Mouse (Mus musculus): Measurements from ENCODE around the gene Fry. TPM values are rescaled to one million over a fixed set of nuclear protein-coding genes. Genes with fewer than 3 reads are reported as not detected.

Fry gene
- polyA plus RNA-seq, 1 experiment from 2014 or later = 4.3 TPM

DNA sequence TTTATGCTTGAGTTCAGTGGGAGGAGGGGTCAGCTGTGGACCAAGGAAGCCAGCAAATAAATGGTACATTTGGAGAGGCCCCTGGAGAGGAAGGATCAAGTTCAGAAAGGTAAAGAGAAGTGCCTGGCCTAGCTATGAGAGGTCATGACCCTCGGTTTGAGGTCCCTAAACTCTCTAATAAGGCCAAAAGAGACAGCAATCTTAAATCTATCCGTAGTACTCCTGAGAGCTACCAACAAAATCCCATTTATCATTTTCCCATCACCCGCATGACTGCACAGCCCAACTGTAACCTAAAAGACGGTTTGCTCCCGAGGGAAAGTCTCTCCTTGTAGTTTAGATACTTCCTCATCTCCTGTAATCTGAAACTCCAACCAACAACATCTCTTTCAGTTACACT is 264.0 kb downstream of the Fry start:
- H3K27me3 ChIP-seq (ENCODE audit: poor library complexity, severe bottlenecking) = no peaks in the 10 kb centered on the region
- H3K4me3 ChIP-seq = no peak overlapping the region
- 75% methylated on average over 5 of the region's 5 CpGs for WGBS
- no peaks in the 10 kb centered on the region for H3K9me3 ChIP-seq
- DNase-seq (ENCODE audit: extremely low spot score, low spot score) = no peak
- H3K36me3 ChIP-seq (replicated peaks) = no peaks in the 10 kb centered on the region
- H3K4me1 ChIP-seq = 0 out of 2 replicates have a peak, but pooled peaks cover 4% of the 10 kb centered on the region
- no peak overlapping the region for H3K27ac ChIP-seq

DNA sequence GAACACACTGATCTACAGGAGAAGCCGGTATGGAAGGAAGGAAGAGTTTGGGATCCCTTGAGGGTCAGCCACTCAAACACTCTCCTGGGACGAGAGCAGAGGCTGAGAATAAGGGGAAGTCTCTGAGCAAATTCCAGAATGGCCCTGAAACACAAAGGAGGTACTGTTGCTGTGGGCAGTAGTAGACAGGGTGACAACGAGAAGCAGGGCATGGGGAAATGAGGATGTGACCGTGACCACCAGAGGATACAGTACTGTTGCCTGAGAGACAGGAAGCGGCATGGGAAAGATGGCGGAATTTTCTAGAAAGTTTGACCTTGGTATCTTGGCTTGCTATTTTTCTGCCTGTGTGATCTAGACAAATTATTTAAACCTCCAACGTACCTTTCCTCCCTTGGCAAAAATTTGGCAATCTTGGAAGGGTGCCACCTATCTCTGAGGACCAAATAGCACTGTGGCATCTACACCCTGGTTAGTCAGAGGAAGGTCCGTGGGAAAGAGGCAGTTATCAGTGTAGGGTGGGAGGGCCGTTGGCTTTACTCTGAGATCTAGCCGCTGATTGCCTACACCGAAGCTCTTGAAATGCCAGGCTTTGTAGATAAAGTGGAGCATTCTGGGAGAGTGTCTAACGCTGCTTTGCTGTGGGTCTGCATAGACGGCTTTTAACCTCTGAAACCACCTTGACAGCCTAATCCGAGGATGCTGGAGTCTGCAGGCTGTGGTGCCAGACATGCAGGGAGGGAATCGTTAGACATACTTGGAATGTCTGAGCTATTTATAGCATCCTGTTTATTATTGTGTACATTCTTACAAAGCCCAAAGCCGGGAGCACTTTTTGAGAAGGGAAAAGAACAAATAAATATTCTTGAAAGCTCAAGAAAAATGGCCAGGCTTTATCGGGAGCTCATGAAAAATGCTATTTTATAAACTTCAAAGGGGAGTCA is 266.1 kb downstream of the Fry start:
- Histone ChIP-seq H3K4me1 (0 out of 2 replicates have a peak, but pooled peaks cover 4% of the 10 kb centered on the region), H3K36me3 (replicated peaks) (no peaks in the 10 kb centered on the region), H3K4me3 (no peak overlapping the region), H3K27me3 (ENCODE audit: poor library complexity, severe bottlenecking) (no peaks in the 10 kb centered on the region), H3K27ac (no peak overlapping the region), H3K9me3 (no peaks in the 10 kb centered on the region)
- no peak for DNase-seq (ENCODE audit: extremely low spot score, low spot score)
- 78% methylated on average over 17 of the region's 17 CpGs for WGBS

DNA sequence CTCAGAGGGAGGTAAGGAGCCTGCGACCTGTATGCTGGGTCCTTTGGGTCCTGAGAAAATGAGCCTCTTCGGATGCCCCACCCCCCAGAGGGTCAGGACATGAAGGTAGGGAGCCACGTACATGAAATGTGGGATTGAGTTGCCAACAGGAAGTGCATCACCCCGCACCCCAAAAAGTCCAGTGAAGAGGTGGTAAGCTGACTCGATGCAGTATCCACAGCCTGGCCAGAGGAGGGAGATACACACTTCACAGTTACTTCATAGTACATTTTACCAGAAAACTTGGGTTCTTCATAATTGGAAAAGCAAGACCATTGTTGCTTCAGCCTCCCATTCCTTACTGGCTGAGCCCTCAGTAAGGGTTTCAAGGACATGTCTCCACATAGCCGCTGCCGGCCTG is 266.8 kb downstream of the Fry start:
- no peaks in the 10 kb centered on the region for H3K9me3 ChIP-seq
- 0 out of 2 replicates have a peak, but pooled peaks cover 4% of the 10 kb centered on the region for H3K4me1 ChIP-seq
- no peaks in the 10 kb centered on the region for H3K36me3 ChIP-seq (replicated peaks)
- no peak overlapping the region for H3K27ac ChIP-seq
- no peaks in the 10 kb centered on the region for H3K27me3 ChIP-seq (ENCODE audit: poor library complexity, severe bottlenecking)
- 84% methylated on average over 7 of the region's 7 CpGs for WGBS
- no peak for DNase-seq (ENCODE audit: extremely low spot score, low spot score)
- no peak overlapping the region for H3K4me3 ChIP-seq

DNA sequence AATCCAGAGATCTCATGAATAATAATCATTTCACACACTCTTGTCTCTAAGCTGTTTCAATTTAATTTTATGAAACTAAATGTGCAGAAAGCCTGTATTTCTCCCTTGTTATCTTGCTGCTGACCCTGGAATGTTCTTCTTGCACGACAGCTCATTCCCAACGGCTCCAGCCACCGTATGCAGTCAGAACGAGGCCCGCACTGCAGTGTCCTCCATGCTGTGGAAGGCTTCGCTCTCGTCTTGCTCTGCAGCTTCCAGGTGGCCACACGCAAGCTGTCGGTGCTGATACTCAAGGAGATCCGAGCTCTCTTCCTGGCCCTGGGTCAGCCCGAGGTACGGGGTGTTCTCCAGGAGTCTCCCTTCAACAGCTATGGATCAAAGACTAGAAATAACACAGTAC is 270.2 kb downstream of the Fry start:
- H3K36me3 ChIP-seq (replicated peaks) = no peaks in the 10 kb centered on the region
- H3K4me3 ChIP-seq = no peak overlapping the region
- no peaks in the 10 kb centered on the region for H3K27me3 ChIP-seq (ENCODE audit: poor library complexity, severe bottlenecking)
- DNase-seq (ENCODE audit: extremely low spot score, low spot score) = no peak
- 0 out of 2 replicates have a peak, but pooled peaks cover 4% of the 10 kb centered on the region for H3K4me1 ChIP-seq
- H3K27ac ChIP-seq = no peak overlapping the region
- peaks cover under 1% of the 10 kb centered on the region; the same call in 1 of the 2 replicates for H3K9me3 ChIP-seq
- WGBS = 90% methylated on average over 12 of the region's 12 CpGs

DNA sequence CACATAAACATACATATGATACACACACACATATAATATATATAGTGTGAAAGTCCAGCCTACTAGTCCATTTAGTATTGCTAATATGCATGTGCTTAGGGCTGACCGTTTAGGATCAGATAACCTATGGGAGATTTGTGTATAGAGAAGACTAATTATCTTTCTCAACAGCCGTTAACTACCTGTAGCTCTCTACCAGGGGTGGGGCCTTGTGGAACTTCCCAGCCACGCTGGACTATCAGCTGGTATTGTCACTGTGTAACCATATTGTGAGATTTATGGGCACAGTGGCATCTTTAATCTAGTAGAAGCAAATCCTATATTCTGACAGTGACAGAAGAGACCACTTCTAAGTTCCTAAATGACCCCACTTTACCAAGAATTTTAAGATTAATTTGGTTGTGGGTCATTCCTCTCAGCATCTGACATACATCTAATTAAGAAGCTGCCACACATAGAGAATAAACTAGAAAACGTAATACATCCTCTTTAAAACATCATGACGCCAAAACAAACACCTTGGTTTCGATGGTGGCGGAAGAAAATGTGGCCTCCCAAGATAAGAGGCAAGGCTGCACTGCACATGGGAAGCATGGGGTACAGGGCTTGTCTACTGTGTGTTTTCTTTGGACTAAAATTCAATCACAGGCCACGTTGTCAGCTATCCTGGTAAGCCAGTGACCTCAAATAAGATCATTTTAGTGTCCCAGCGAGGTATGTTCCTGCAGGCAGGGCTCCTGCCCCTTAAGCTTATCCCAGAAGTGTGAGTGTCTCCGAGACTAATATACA is 271.3 kb downstream of the Fry start:
- 0 out of 2 replicates have a peak, but pooled peaks cover 1% of the 10 kb centered on the region for H3K4me1 ChIP-seq
- no peak overlapping the region for H3K4me3 ChIP-seq
- H3K36me3 ChIP-seq (replicated peaks) = peaks cover 2% of the 10 kb centered on the region; the same call in 1 of the 2 replicates
- H3K27ac ChIP-seq = no peak overlapping the region
- WGBS = 87% methylated on average over 10 of the region's 10 CpGs
- H3K9me3 ChIP-seq = peaks cover 6% of the 10 kb centered on the region; the same call in 1 of the 2 replicates
- no peak for DNase-seq (ENCODE audit: extremely low spot score, low spot score)
- no peaks in the 10 kb centered on the region for H3K27me3 ChIP-seq (ENCODE audit: poor library complexity, severe bottlenecking)

DNA sequence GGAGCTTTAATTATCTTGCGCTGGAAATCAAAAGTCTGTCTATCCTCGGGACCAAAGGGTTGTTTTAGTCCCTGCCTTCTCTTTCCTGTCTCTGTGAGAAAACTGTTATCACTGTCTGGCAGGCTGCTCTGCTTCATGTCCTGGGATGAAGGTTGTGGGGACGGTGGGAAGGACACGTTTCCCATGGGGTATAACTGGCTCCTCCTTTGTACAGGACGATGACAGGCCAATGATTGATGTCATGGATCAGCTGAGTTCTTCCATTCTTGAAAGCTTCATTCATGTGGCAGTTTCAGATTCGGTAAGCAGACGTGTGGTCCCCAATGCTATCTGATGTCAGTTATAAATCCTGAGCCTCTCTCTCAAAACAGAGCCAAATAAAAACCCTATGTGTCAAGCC is 272.0 kb downstream of the Fry start:
- H3K4me1 ChIP-seq = no peaks in the 10 kb centered on the region
- no peak overlapping the region for H3K4me3 ChIP-seq
- no peak overlapping the region for H3K27ac ChIP-seq
- DNase-seq (ENCODE audit: extremely low spot score, low spot score) = no peak
- peaks cover 2% of the 10 kb centered on the region; the same call in 1 of the 2 replicates for H3K36me3 ChIP-seq (replicated peaks)
- H3K27me3 ChIP-seq (ENCODE audit: poor library complexity, severe bottlenecking) = no peaks in the 10 kb centered on the region
- 82% methylated on average over 7 of the region's 7 CpGs for WGBS
- H3K9me3 ChIP-seq = peaks cover 6% of the 10 kb centered on the region; the same call in 1 of the 2 replicates

DNA sequence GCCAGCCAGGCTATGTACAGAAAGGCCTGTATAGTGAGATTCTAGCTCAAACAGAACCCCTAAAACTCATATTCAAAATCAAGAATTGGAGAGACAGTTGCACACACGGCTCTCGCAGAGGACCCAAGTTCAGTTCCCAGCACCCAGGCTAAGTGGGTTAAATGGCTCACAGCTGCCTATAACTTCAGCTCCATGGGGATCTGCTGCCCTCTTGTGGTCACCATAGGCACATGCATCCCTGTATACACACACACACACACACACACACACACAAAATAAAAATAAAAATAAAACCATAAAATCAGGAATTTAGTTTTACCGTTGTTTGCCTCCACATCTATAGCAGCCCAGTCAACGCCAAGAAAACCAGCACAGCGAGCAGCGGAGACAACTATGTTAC is 276.2 kb downstream of the Fry start:
- Histone ChIP-seq H3K9me3 (peaks cover 6% of the 10 kb centered on the region; the same call in 1 of the 2 replicates), H3K4me1 (no peaks in the 10 kb centered on the region), H3K27ac (no peak overlapping the region), H3K36me3 (replicated peaks) (peaks cover 2% of the 10 kb centered on the region; the same call in 1 of the 2 replicates), H3K4me3 (no peak overlapping the region), H3K27me3 (ENCODE audit: poor library complexity, severe bottlenecking) (no peaks in the 10 kb centered on the region)
- no peak for DNase-seq (ENCODE audit: extremely low spot score, low spot score)
- WGBS = 96% methylated on average over 6 of the region's 6 CpGs

DNA sequence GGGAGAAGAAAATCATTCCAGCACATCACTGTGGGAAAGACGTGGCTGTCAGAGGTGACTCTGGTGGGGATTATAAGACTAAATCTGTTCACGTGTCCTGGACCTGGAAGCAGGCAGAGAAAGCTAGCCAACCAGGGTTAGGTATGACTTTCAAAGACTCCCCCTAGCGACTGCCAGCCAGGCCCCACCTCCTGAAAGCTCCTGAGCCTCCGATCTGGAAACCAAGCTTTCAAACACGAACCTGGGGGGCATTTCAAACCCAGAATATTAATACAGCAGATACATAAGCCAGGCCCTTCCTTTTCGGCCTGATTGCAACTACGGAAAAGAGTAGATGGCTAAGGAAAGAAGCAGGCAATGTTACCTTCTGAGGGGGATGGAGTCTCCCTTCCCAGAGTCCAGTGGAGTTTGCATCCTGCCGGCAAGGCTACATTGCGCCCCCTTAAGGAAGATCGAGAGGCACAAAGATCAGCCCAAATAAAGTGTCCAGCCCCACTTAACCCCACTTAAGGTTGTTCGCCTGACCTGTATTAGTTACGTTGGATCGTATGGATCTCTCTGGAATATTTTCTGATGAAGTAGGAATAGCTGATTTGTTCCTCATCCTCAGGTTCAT is 284.5 kb downstream of the Fry start:
- DNase-seq (ENCODE audit: extremely low spot score, low spot score) = peak; percentile 36
- 28% methylated on average over 13 of the region's 13 CpGs for WGBS
- Histone ChIP-seq H3K4me3 (peak overlapping the region; percentile 38), H3K27ac (peak overlapping the region; percentile 62; the same call in 1 of the 2 replicates), H3K4me1 (0 out of 2 replicates have a peak, but pooled peaks cover 4% of the 10 kb centered on the region), H3K27me3 (ENCODE audit: poor library complexity, severe bottlenecking) (no peaks in the 10 kb centered on the region), H3K36me3 (replicated peaks) (no peaks in the 10 kb centered on the region; the same call in 1 of the 2 replicates), H3K9me3 (no peaks in the 10 kb centered on the region)

DNA sequence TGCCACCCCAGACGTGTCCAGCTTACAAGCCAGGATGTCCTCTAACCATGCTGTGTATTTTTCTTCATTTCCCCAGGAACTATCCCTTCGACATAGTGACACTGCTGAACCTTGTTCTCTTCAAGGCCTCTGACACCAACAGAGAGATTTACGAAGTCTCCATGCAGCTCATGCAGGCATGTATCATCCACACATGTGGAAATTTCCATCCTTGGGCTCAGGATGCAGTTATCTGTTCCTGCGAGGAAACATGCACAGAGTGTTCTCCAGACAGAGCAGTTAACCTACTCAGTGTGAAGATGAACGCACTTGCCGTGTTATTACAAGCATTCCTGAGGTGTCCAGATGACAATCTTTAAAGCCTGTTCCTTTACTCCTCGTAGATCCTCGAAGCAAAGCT is 286.4 kb downstream of the Fry start:
- Histone ChIP-seq H3K4me1 (peaks cover 14% of the 10 kb centered on the region), H3K4me3 (no peak overlapping the region), H3K9me3 (no peaks in the 10 kb centered on the region), H3K27ac (no peak overlapping the region), H3K27me3 (ENCODE audit: poor library complexity, severe bottlenecking) (no peaks in the 10 kb centered on the region), H3K36me3 (replicated peaks) (no peaks in the 10 kb centered on the region; the same call in 1 of the 2 replicates)
- WGBS = 86% methylated on average over 8 of the region's 8 CpGs
- DNase-seq (ENCODE audit: extremely low spot score, low spot score) = no peak

DNA sequence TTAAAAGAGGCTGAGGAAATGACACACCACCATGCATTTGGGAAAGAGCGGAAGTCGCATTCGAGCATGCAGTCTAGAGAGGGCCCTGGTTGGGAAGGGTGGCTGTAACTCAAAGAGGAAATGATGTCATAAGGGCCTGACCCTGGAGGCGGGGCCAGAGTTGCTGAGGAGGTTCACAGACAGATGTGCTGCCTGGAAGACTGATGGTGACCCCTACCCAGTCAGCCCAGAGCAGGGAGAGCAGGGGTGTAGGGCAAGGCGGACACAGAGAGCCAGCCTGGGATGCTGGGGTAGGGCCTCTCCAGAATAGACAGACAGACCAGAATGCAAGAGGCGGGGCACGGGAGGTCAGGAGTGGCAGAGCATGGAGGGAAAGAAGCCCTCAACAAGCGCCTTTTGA is 290.5 kb downstream of the Fry start:
- H3K9me3 ChIP-seq = no peaks in the 10 kb centered on the region
- H3K36me3 ChIP-seq (replicated peaks) = no peaks in the 10 kb centered on the region
- H3K4me1 ChIP-seq = peaks cover 11% of the 10 kb centered on the region
- 84% methylated on average over 8 of the region's 8 CpGs for WGBS
- H3K4me3 ChIP-seq = no peak overlapping the region
- H3K27me3 ChIP-seq (ENCODE audit: poor library complexity, severe bottlenecking) = no peaks in the 10 kb centered on the region
- DNase-seq (ENCODE audit: extremely low spot score, low spot score) = no peak
- peak overlapping the region; percentile 51; the same call in 1 of the 2 replicates for H3K27ac ChIP-seq

DNA sequence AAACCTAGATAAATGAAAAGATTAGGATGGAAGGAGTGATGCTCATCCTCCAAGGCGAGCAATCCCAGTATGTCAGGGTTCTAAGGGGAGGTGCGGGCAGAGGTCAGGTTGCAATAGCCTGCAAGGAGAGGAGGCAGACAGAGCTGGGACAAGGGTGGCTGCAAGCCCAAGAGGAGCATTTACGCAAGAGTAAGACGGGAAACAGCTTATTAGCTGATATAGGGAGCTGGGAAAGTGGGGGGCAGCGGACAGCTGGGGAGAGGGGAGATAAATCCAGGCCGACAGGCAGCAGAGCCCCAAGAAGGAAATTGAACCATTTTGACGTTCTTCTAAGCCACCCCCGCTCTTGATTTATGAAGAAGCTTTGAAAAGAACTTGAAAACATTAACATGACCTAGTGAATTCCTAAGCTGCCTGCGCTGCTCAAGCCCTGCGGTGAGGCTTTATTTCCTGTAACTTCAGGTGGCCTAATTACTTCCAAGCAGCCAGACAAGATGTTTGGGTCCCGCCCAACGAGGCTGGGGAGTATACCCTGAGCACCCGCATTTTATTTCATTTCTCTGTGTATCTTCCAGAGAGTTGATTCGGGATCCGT is 291.1 kb downstream of the Fry start:
- Histone ChIP-seq H3K4me3 (no peak overlapping the region), H3K9me3 (peaks cover 2% of the 10 kb centered on the region; the same call in 1 of the 2 replicates), H3K4me1 (peaks cover 11% of the 10 kb centered on the region), H3K27me3 (ENCODE audit: poor library complexity, severe bottlenecking) (no peaks in the 10 kb centered on the region), H3K36me3 (replicated peaks) (no peaks in the 10 kb centered on the region; the same call in 1 of the 2 replicates), H3K27ac (peak overlapping the region; percentile 51; the same call in 1 of the 2 replicates)
- DNase-seq (ENCODE audit: extremely low spot score, low spot score) = no peak
- WGBS = 70% methylated on average over 15 of the region's 15 CpGs
